Mouse (Mus musculus) cerebellum, adult 18-20 months (tissue): ENCODE results near the gene Syne1.

Experiments used
- DNase-seq, 2 experiments: peaks; one replicate each; pipeline ENCODE4 v3.0.0; 2021

The Syne1 gene

DNA sequence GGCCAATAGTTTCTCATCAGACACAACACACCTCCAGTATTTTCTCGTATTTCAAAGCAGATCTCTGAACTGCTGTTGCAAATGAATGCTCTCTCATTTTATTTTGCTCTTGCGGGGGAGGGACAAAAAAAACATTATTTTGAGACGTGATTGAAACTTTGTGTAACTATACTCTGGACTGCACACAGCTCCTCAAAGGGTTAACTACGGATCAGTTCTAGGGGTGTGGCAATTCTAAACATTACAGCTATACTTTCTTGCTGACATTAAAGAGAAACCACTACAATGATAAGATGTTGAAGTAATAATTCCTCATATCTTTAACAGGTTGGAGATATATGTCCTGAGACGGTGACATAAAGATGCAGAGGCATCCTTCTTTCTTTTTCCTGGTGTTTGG is 356.0 kb downstream of the Syne1 start:
- DNase-seq, result no peak

DNA sequence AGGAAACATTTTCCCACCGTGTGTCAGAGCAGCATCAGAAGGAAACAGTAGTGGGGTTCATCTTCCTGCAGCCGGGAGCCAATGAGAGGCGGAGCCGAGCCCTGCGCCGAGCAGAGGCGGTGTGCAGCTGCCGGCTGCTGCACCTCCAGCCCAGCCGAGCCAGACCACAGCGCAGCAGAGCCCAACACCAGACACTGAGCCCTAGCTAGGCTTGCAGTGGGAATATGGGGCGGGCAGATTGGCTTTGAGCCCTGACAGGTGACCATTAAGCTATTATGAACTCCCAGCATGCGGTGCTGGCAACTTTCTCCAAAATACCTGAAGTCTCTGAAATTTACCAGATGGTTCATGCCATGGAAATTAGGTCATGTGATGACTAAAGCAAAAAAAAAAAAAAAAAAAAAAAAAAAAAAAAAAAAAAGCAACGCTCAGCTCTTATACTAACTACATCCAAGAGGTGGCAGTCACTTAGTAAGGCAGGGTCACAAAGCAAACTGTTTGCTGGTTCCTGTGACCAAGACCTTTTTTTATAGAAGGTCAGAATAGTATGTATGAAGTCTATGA is 356.5 kb downstream of the Syne1 start:
- DNase-seq, result peak; percentile 86 to 88

GRCm38 (mm10) chr10:5194081-5194670 is 357.1 kb downstream of the Syne1 start:
- DNase-seq, result peak in 1 of 2 experiments; percentile 47

DNA sequence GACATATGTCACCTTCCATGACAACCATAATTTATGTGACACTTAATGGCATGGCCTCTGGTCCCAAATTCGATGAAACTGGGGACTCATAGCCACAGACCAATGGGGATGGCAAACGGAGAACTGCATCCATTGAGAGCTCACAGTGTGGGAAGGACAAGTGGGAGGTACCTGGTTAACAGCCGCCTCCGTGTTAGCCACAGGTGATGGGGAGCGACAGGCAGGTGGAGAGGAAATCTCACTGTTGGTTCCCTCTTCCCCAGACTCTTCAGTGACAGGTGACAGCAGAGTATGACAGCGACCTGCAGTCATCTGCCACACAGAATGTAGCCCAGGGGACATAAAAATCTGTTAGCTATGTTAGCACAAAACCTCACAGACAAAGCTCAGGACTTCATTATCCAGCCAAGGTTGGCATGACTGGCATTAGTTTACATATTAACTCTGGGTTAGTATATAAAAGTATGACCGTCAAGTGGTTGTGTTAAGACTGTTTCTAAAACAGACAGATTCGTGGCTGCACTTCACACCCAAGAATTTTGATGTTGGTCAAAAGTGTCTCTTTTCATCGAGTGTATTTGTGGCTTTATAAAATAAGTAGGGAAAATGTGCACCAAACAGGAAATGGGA is 358.3 kb downstream of the Syne1 start:
- DNase-seq, result peak in 1 of 2 experiments; percentile 31

DNA sequence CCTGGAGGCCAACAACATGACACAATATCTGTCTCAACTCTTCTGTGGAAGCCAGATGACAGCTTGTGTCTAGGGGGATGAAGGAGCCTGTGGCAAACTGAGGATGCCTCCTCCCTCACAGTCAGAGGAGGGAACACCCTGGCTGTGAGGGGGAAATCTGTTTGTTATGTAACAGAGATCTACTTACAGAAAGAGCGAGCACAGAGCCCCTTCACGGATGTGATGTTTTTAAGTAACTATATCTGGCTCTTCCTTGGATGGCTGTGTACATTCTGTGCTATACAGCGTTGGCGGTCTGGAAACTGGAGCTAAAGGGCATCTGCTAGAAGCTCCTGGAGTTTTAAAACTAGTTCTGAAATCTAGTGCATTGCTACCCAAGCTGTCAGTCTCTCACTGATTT is 360.5 kb downstream of the Syne1 start:
- no peak for DNase-seq

DNA sequence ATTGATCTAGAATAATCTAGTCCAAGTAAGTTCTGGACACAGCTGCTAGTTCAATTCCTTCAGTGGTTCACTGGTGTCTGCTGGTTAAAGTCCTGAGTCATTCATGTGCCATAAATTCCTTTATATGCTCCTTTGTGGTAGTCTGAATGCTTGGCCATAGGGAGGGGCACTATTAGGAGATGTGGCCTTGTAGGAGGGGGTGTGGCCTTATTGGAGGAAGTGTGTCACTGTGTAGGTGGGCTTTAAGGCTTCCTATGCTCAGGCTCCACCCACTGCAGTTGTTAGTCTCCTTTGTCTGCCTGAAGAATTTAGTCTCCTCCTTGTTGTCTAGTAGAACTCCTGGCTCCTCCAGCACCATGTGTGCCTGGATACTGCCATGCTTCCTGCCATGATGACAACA is 362.4 kb downstream of the Syne1 start:
- no peak for DNase-seq

- DNase-seq, result peak; percentile 75 to 78
Measured at GRCm38 (mm10) chr10:5185156-5186083, 365.9 kb downstream of the Syne1 start.

DNA sequence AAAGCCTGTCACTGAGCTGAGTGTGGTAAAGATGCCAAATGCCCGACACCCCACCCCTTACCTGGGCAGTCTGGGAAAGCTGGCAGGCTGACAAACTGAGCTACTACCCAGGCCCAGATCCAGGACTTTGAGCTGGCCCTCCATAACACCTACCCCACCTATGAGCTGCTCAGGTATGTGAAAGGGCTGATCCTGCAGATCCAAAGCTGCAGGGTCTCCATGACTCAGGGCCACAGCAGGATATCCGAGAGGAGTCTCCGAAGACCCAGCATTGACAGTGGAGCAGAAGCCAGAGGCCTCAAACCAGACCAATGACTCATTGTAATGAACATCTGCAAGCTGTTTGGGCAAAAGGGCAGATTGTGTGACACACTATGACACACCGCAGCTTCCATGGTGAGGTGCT is 369.5 kb downstream of the Syne1 start:
- DNase-seq, result peak; percentile 67 to 71

- DNase-seq, result no peak
Measured at GRCm38 (mm10) chr10:5179891-5180290, 371.4 kb downstream of the Syne1 start.

DNA sequence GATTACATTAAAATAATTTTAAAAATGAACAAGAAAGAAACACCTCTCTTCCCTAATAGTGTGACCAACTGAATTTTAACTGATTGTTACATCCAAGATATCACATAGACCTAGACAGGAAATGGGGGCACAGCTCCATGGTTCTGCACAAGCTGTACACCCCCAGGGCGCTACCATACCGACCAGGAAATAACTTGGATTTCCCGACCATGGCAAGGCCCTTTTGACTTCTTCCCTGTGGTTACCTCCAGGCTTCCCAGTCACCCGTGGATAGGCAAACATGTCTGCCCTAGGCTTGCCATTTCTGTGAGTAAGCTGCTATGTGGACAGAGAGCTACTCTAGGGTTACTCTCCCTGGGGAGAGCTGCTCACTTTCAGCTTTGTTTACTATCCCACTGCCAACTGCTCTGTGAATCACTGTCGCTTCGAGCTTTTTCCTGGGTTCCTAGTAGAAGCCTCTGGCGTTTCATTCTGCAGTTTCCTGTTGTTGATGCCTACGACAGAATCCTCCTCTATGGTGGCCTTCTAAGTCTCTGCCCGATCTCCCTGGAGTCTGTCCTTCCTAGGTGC is 373.8 kb downstream of the Syne1 start:
- no peak for DNase-seq

DNA sequence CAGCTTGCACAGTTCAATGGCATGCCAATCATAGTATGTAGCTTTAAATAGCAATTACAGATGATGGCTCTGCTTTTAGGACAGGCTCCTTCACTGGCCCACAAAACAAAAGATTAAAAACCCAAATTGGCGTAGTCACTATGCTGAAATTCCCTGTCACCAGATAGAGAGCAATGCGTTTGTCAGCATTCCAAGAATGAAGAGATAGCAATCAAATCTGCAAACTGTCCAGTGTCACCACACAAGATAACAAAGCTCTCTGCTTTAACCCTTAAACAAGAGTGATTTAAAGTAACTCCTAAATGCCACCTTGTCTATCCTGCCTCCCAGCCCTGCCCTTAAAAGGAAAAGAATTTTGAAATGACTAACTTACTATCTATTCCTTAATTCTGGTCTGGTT is 374.9 kb downstream of the Syne1 start:
- no peak for DNase-seq

DNA sequence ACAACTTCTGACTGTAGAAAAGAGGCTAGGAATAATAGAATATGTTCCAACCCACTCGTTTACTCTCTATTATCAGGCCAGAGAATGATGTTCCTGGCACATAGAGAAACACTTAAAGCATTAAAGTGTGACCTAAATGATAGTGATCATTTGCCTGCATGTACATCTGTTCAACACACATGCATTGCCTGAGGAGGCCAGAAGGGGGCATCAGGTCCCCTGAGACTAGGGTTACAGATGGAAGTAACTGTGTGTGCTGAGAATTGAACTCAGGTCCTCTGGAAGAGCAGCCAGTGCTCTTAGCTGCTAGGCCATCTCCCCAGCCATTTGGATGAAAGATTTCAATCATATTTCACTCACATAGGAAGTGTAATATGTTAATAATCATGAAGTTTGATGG is 380.9 kb downstream of the Syne1 start:
- no peak for DNase-seq

- DNase-seq, result peak in 1 of 2 experiments; percentile 52
Measured at GRCm38 (mm10) chr10:5167481-5167880, 383.8 kb downstream of the Syne1 start.

DNA sequence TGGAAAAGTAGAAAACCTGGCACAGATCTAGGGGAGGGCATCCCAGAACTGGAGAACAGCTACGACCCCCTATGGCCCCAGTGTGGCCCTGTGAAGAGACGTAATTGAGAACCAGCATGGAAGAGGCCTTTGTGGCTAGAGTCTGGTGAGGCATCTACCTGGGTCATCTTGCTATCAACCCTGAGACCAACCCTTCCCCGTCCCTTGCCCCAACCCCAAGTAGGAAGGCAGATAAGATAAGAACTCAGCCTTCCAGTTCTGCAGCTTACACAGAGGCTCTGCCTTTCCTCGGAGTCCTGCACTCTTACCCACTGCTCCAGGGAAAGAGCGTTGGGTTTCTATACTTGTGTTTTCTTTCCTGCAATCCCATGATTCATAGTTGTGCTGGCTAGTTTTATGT is 385.8 kb downstream of the Syne1 start:
- no peak for DNase-seq

GRCm38 (mm10) chr10:5163770-5164169 is 387.5 kb downstream of the Syne1 start:
- DNase-seq, result no peak

DNA sequence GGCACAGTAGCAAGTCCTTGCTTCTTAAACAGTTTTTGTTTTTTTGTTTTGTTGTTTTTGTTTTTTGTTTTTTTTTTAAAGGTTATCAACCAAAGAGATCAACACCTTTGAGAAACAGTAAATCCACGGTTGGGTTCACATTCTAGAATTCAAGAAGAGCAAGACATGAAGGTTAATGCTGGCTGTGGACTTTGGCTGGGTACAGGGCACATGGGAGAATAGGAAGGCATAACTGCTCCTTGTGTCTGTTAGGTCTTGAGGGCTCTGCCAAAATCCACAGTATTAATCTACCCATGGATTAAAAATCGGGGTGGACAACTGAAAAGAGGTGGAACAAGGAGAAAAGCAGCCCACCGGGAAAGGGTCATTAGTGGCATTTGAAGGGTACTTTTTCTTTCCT is 388.0 kb downstream of the Syne1 start:
- no peak for DNase-seq

- peak; percentile 33 to 46 for DNase-seq
Measured at GRCm38 (mm10) chr10:5161394-5161872, 389.8 kb downstream of the Syne1 start.

- DNase-seq, result no peak
Measured at GRCm38 (mm10) chr10:5159679-5160078, 391.6 kb downstream of the Syne1 start.

GRCm38 (mm10) chr10:5153047-5153446 is 398.2 kb downstream of the Syne1 start:
- DNase-seq, result no peak

DNA sequence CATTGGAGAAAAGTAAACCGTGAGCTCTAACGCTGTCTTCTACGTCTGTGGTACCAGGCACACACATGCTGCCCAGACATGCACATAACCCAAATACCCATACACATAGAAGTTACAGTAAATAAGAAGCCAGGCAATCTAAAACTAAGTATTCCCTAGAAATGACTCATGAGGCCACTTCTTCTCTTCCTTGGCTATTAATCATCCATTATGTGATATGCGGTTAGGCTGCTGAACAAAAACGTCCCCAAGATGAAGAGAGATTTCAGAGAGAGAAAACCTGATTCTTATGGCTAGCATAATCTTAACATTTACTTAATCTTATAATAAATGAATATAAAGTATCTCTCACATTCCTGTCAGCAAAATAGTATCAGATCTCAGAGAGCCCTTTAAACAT is 409.8 kb downstream of the Syne1 start:
- no peak for DNase-seq

DNA sequence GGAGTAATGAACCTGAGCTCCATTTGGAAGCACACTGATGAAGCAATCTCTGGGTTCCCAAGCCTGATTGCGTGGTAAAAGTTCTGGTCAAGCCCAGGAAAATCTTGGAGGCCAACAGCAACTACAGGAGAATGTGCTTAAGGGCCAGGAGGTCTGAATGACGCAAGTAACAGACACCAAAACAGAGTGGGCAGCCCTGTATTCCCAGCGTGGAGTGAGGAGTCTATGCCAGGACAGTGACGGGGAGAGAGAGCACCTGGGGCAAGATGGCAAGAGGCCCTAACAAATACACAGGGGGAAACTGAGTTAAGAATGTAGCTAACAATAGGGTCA is 411.4 kb downstream of the Syne1 start:
- no peak for DNase-seq

DNA sequence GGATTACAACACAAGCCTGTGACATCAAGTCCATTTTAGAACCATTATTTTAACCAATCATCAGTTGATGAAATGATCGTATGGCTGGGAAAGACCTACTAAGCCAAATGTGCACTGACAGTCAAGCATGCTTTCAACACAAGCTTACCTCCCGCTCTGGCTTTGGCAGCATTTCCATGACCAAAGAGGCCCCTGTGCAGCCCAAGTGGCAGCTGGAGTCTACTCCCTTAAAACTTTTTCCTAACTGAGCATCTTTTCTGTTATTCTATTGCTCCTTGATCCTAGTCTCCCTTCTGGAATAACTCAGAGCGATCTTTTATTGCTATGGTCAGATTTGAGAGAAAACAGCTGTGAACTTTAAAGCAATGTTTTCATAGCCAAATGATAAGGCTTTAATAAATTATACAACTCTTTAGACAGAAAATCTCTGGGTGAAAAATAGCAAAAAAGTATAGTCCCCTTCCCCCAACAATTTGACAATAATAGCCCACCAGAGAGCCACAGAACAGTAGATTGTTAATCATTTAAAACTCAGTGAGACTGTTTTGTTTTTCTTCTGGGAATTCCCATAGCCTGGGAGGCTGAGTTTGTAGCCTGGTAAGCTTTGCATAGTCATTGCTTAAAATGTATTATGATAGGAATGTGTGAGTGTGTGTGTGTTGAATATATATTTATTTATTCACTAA is 411.9 kb downstream of the Syne1 start:
- no peak for DNase-seq

DNA sequence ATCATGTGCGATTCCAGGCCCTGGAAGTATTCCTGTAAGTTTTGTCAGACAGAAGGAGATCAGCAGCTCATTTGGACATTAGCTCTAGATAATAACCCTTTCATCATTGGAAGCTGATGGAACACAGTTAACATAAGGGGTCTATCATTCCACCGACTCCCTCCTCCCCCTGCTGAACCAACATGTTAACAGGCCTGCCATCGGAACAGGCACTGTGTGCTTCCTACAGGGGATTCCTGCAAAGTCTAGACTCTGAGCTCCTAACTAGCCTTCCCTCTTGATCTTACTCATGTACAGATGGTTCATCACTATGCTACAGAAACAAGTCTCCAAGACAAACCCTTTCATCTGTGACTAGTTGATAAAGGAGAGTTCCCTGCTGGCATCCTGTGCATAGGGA is 419.2 kb downstream of the Syne1 start:
- no peak for DNase-seq
